ENCODE assay signal across 11 mouse cellular contexts in genomic region chr2:152781031-152781711, GRCm38 (mm10). TPM values are rescaled to one million over a fixed set of nuclear protein-coding genes. Genes with fewer than 3 reads are reported as not detected.
DNase-seq lines count a peak whose midpoint lies in the region; ATAC-seq and TF ChIP-seq lines count a peak whose summit lies in the region.
"Had no signal": no experiment of that assay in that cellular context is flagged by ENCODE, and none has a peak within 500 bp of the region (broad histone marks: within the 10 kb centered on the region; RNA-seq: fewer than 3 reads in every experiment).

No protein-coding gene starts in this region.

- no peak for DNase-seq in forebrain, embryonic 10.5 days (ENCODE audit: extremely low spot score, low spot score)
- no peak for DNase-seq in forebrain, embryonic 11.5 days (ENCODE audit: low spot score)
- DNase-seq in lung, postnatal 0 days (ENCODE audit: low spot score) = no peak
- no peak for DNase-seq in lung, adult 2 months
- peak; percentile 49 to 57 for DNase-seq in adrenal gland, postnatal 36 days
- no peak for DNase-seq in spleen, postnatal 4 days (ENCODE audit: low spot score in 2 of 2)
- DNase-seq in frontal cortex, postnatal 36 days (ENCODE audit: low spot score in 2 of 2) = no peak
- DNase-seq: left cerebral cortex, postnatal 4 days had no signal

- TF ChIP-seq EP300 in lung, postnatal 0 days (IDR thresholded peaks at IDR 0.05) = no peak

- no peak overlapping the region for H3K4me2 ChIP-seq in forebrain, embryonic 11.5 days (ENCODE audit: low read depth, low read length, severe bottlenecking)
- H3K4me2 ChIP-seq in lung, postnatal 0 days (replicated peaks; ENCODE audit: low read depth, low read length) = no peak overlapping the region
- H3K4me2 ChIP-seq in liver, embryonic 15.5 days = no peak overlapping the region
- H3K4me2 ChIP-seq: hindbrain, embryonic 15.5 days had no signal

- H3K27me3 ChIP-seq in forebrain, embryonic 10.5 days (ENCODE audit: poor library complexity, severe bottlenecking) = no peaks in the 10 kb centered on the region
- no peaks in the 10 kb centered on the region for H3K27me3 ChIP-seq in forebrain, embryonic 11.5 days (ENCODE audit: control insufficient read depth, insufficient read depth, low read length)
- H3K27me3 ChIP-seq in lung, postnatal 0 days (replicated peaks; ENCODE audit: insufficient read depth, low read length) = no peaks in the 10 kb centered on the region
- no peaks in the 10 kb centered on the region for H3K27me3 ChIP-seq in liver, embryonic 15.5 days
- H3K27me3 ChIP-seq: hindbrain, embryonic 15.5 days had no signal

- no peak for TF ChIP-seq CTCF in lung, postnatal 0 days (IDR thresholded peaks at IDR 0.05)
- TF ChIP-seq CTCF in lung, adult 2 months (IDR thresholded peaks at IDR 0.05; ENCODE audit: insufficient read depth, low read length) = no peak

- no peak for ATAC-seq in forebrain, embryonic 11.5 days (replicated peaks; ENCODE audit: low FRiP score)
- no peak for ATAC-seq in lung, postnatal 0 days
- no peak for ATAC-seq in liver, embryonic 15.5 days (ENCODE audit: insufficient read depth)
- ATAC-seq: forebrain, embryonic 14.5 days had no signal

- H3K9ac ChIP-seq in forebrain, embryonic 11.5 days (ENCODE audit: low read length) = no peak overlapping the region
- H3K9ac ChIP-seq in lung, postnatal 0 days (replicated peaks; ENCODE audit: low read depth) = no peak overlapping the region
- H3K9ac ChIP-seq in liver, embryonic 15.5 days = no peak overlapping the region
- H3K9ac ChIP-seq: hindbrain, embryonic 15.5 days had no signal

- H3K4me1 ChIP-seq in forebrain, embryonic 10.5 days = peaks cover 24% of the 10 kb centered on the region
- H3K4me1 ChIP-seq in forebrain, embryonic 11.5 days (replicated peaks; ENCODE audit: control insufficient read depth, insufficient read depth, low read length) = no peaks in the 10 kb centered on the region
- H3K4me1 ChIP-seq in lung, postnatal 0 days (ENCODE audit: insufficient read depth, low read depth, low read length) = peaks cover 33% of the 10 kb centered on the region
- peaks cover 32% of the 10 kb centered on the region for H3K4me1 ChIP-seq in lung, adult 2 months (ENCODE audit: control insufficient read depth, insufficient read depth, low read length)
- H3K4me1 ChIP-seq in liver, embryonic 15.5 days (replicated peaks) = peaks cover 73% of the 10 kb centered on the region

- H3K4me3 ChIP-seq in forebrain, embryonic 10.5 days = no peak overlapping the region
- H3K4me3 ChIP-seq in forebrain, embryonic 11.5 days (ENCODE audit: low read depth, low read length) = no peak overlapping the region
- no peak overlapping the region for H3K4me3 ChIP-seq in lung, postnatal 0 days (ENCODE audit: low read depth, low read length)
- H3K4me3 ChIP-seq in lung, adult 2 months (replicated peaks; ENCODE audit: extremely low read depth, low read depth, low read length) = no peak overlapping the region
- no peak overlapping the region for H3K4me3 ChIP-seq in liver, embryonic 15.5 days (replicated peaks)
- H3K4me3 ChIP-seq: hindbrain, embryonic 15.5 days had no signal

- H3K27ac ChIP-seq in forebrain, embryonic 10.5 days = peak overlapping the region; percentile 40; the same call in 1 of the 2 replicates
- H3K27ac ChIP-seq in forebrain, embryonic 11.5 days (ENCODE audit: low read depth, low read length) = no peak overlapping the region
- H3K27ac ChIP-seq in lung, postnatal 0 days (ENCODE audit: low read length) = 0 out of 2 replicates have a peak overlapping the region, but pooled peaks have one; percentile 40
- peak overlapping the region; percentile 33; the same call in 1 of the 2 replicates for H3K27ac ChIP-seq in liver, embryonic 15.5 days (replicated peaks)
- H3K27ac ChIP-seq: hindbrain, embryonic 15.5 days had no signal

- peaks cover 59% of the 10 kb centered on the region for H3K36me3 ChIP-seq in forebrain, embryonic 10.5 days (replicated peaks)
- no peaks in the 10 kb centered on the region; the same call in 1 of the 2 replicates for H3K36me3 ChIP-seq in forebrain, embryonic 11.5 days (ENCODE audit: control insufficient read depth, insufficient read depth, low read length)
- H3K36me3 ChIP-seq in lung, postnatal 0 days (ENCODE audit: insufficient read depth, low read length) = peaks cover 19% of the 10 kb centered on the region; the same call in 1 of the 2 replicates
- peaks cover 72% of the 10 kb centered on the region for H3K36me3 ChIP-seq in liver, embryonic 15.5 days (replicated peaks)

- TF ChIP-seq POLR2A in lung, adult 2 months (IDR thresholded peaks at IDR 0.05; ENCODE audit: borderline replicate concordance, extremely low read depth, low read depth, low read length) = no peak

- WGBS in forebrain, embryonic 10.5 days = 85% methylated on average over 3 of the region's 3 CpGs
- WGBS in forebrain, embryonic 11.5 days = 84% methylated on average over 3 of the region's 3 CpGs
- WGBS in lung, postnatal 0 days = 77% methylated on average over 3 of the region's 3 CpGs
- WGBS in lung, adult 2 months = 70% methylated on average over 3 of the region's 3 CpGs
- 84% methylated on average over 3 of the region's 3 CpGs for WGBS in liver, embryonic 15.5 days (ENCODE audit: insufficient replicate concordance)

- no peaks in the 10 kb centered on the region for H3K9me3 ChIP-seq in forebrain, embryonic 10.5 days
- H3K9me3 ChIP-seq in forebrain, embryonic 11.5 days (ENCODE audit: control insufficient read depth, low read length) = no peaks in the 10 kb centered on the region
- no peaks in the 10 kb centered on the region for H3K9me3 ChIP-seq in lung, postnatal 0 days (ENCODE audit: low read length)
- no peaks in the 10 kb centered on the region for H3K9me3 ChIP-seq in liver, embryonic 15.5 days (replicated peaks)
- H3K9me3 ChIP-seq: hindbrain, embryonic 15.5 days had no signal

RNA-seq across cellular contexts. Expression of gene Cox4i2, which starts 27.2 kb away (rescaled TPM):
- polyA plus RNA-seq in forebrain, embryonic 10.5 days (2016; fragmentation: Nextera tagmentation; extraction: Ambion mirVana) = 3.0 and 4.2 TPM in 2 replicates
- 4.6 and 5.5 TPM in 2 replicates for polyA plus RNA-seq in forebrain, embryonic 11.5 days (2014; fragmentation: Nextera tagmentation; extraction: Ambion mirVana)
- polyA plus RNA-seq in lung, postnatal 0 days (2015; fragmentation: Nextera tagmentation; extraction: Ambion mirVana) = 204 and 228 TPM in 2 replicates
- polyA plus RNA-seq in lung, adult 2 months (2012; rRNA removed) = 84.7 and 90.1 TPM in 2 replicates
- total RNA-seq in adrenal gland, postnatal 36 days (2021) = 1 to 10 TPM; 3.0 to 4.0 TPM
- polyA plus RNA-seq in liver, embryonic 15.5 days (2015; fragmentation: Nextera tagmentation; extraction: Ambion mirVana) = 1.0 and 1.1 TPM in 2 replicates

RNA-seq across cellular contexts. Expression of gene Id1, which starts 45.1 kb away (rescaled TPM):
- 57.5 and 61.1 TPM in 2 replicates for polyA plus RNA-seq in forebrain, embryonic 10.5 days (2016; fragmentation: Nextera tagmentation; extraction: Ambion mirVana)
- polyA plus RNA-seq in forebrain, embryonic 11.5 days (2014; fragmentation: Nextera tagmentation; extraction: Ambion mirVana) = 51.1 and 53.1 TPM in 2 replicates
- polyA plus RNA-seq in lung, postnatal 0 days (2015; fragmentation: Nextera tagmentation; extraction: Ambion mirVana) = 214 and 218 TPM in 2 replicates
- 323 and 438 TPM in 2 replicates for polyA plus RNA-seq in lung, adult 2 months (2012; rRNA removed)
- 100 to 1,000 TPM in 1 of 2 experiments, 10 to 100 TPM in 1; 68.4 to 105 TPM for total RNA-seq in adrenal gland, postnatal 36 days (2021)
- 20.5 and 20.9 TPM in 2 replicates for polyA plus RNA-seq in liver, embryonic 15.5 days (2015; fragmentation: Nextera tagmentation; extraction: Ambion mirVana)

RNA-seq across cellular contexts. Expression of gene Bcl2l1, which starts 50.4 kb away (rescaled TPM):
- polyA plus RNA-seq in forebrain, embryonic 10.5 days (2016; fragmentation: Nextera tagmentation; extraction: Ambion mirVana) = 98.5 and 104 TPM in 2 replicates
- polyA plus RNA-seq in forebrain, embryonic 11.5 days (2014; fragmentation: Nextera tagmentation; extraction: Ambion mirVana) = 135 and 140 TPM in 2 replicates
- 100 and 103 TPM in 2 replicates for polyA plus RNA-seq in lung, postnatal 0 days (2015; fragmentation: Nextera tagmentation; extraction: Ambion mirVana)
- 113 and 118 TPM in 2 replicates for polyA plus RNA-seq in lung, adult 2 months (2012; rRNA removed)
- 10 to 100 TPM; 58.2 to 93.9 TPM for total RNA-seq in adrenal gland, postnatal 36 days (2021)
- polyA plus RNA-seq in liver, embryonic 15.5 days (2015; fragmentation: Nextera tagmentation; extraction: Ambion mirVana) = 209 and 237 TPM in 2 replicates

Comparison
In these comparisons a context has a peak if more than half of its experiments do, and no peak if none do; other contexts are left out.
1. DNase-seq: peak in adrenal gland, postnatal 36 days (2 of 2); none in forebrain, embryonic 10.5 days (single experiment), forebrain, embryonic 11.5 days (single experiment), lung, postnatal 0 days (single experiment), lung, adult 2 months (single experiment), spleen, postnatal 4 days (0 of 2) and frontal cortex, postnatal 36 days (0 of 2).
2. RNA of gene Cox4i2, which starts 27.2 kb away (polyA plus RNA-seq): 204 to 228 TPM in lung, postnatal 0 days and 84.7 to 90.1 TPM in lung, adult 2 months; 4.6 to 5.5 TPM in forebrain, embryonic 11.5 days, 3.0 to 4.2 TPM in forebrain, embryonic 10.5 days and 1.0 to 1.1 TPM in liver, embryonic 15.5 days; every median in the first group is over 10 times any median in the second.